Mouse (Mus musculus): ENCODE data around the gene Hmga2.

Gene Hmga2

GRCm38 (mm10) chr10:120424015-120424414, 52.3 kb downstream of the Hmga2 start:
- DNase-seq (ENCODE audit: low spot score in 2 of 2): no peak

- no peak for DNase-seq (ENCODE audit: low spot score in 2 of 2)
Observed at GRCm38 (mm10) chr10:120423256-120423655, 53.0 kb downstream of the Hmga2 start.

GRCm38 (mm10) chr10:120422820-120423219, 53.4 kb downstream of the Hmga2 start:
- no peak for DNase-seq (ENCODE audit: low spot score in 2 of 2)

- no peak for DNase-seq (ENCODE audit: low spot score in 2 of 2)
Observed at GRCm38 (mm10) chr10:120422050-120422449, 54.2 kb downstream of the Hmga2 start.

GRCm38 (mm10) chr10:120420971-120421629, 55.2 kb downstream of the Hmga2 start:
- no peak for DNase-seq (ENCODE audit: low spot score in 2 of 2)

GRCm38 (mm10) chr10:120418738-120419523, 57.3 kb downstream of the Hmga2 start:
- DNase-seq (ENCODE audit: low spot score in 2 of 2): no peak

- DNase-seq (ENCODE audit: low spot score in 2 of 2): no peak
Observed at GRCm38 (mm10) chr10:120418211-120418610, 58.1 kb downstream of the Hmga2 start.

- no peak for DNase-seq (ENCODE audit: low spot score in 2 of 2)
Observed at GRCm38 (mm10) chr10:120417488-120418118, 58.7 kb downstream of the Hmga2 start.

GRCm38 (mm10) chr10:120417116-120417487, 59.2 kb downstream of the Hmga2 start:
- DNase-seq (ENCODE audit: low spot score in 2 of 2): no peak

GRCm38 (mm10) chr10:120416628-120417027, 59.6 kb downstream of the Hmga2 start:
- no peak for DNase-seq (ENCODE audit: low spot score in 2 of 2)

- no peak for DNase-seq (ENCODE audit: low spot score in 2 of 2)
Observed at GRCm38 (mm10) chr10:120412215-120412614, 64.1 kb downstream of the Hmga2 start.

GRCm38 (mm10) chr10:120410958-120411357, 65.3 kb downstream of the Hmga2 start:
- DNase-seq (ENCODE audit: low spot score in 2 of 2): no peak

GRCm38 (mm10) chr10:120409131-120409530, 67.1 kb downstream of the Hmga2 start:
- no peak for DNase-seq (ENCODE audit: low spot score in 2 of 2)

- DNase-seq (ENCODE audit: low spot score in 2 of 2): no peak
Observed at GRCm38 (mm10) chr10:120407230-120407629, 69.0 kb downstream of the Hmga2 start.

- no peak for DNase-seq (ENCODE audit: low spot score in 2 of 2)
Observed at GRCm38 (mm10) chr10:120406038-120406437, 70.2 kb downstream of the Hmga2 start.

GRCm38 (mm10) chr10:120405322-120405721, 70.9 kb downstream of the Hmga2 start:
- no peak for DNase-seq (ENCODE audit: low spot score in 2 of 2)

- DNase-seq (ENCODE audit: low spot score in 2 of 2): no peak
Observed at GRCm38 (mm10) chr10:120402966-120403365, 73.3 kb downstream of the Hmga2 start.

GRCm38 (mm10) chr10:120401787-120402186, 74.5 kb downstream of the Hmga2 start:
- DNase-seq (ENCODE audit: low spot score in 2 of 2): no peak

- no peak for DNase-seq (ENCODE audit: low spot score in 2 of 2)
Observed at GRCm38 (mm10) chr10:120399846-120400510, 76.3 kb downstream of the Hmga2 start.

- no peak for DNase-seq (ENCODE audit: low spot score in 2 of 2)
Observed at GRCm38 (mm10) chr10:120398745-120399144, 77.5 kb downstream of the Hmga2 start.

- no peak for DNase-seq (ENCODE audit: low spot score in 2 of 2)
Observed at GRCm38 (mm10) chr10:120397211-120397631, 79.0 kb downstream of the Hmga2 start.

GRCm38 (mm10) chr10:120395550-120395949, 80.7 kb downstream of the Hmga2 start:
- no peak for DNase-seq (ENCODE audit: low spot score in 2 of 2)
